Mouse (Mus musculus) heart, embryonic 16.5 days (tissue): Measurements from ENCODE around the gene Serpinb9e. TPM values are rescaled to one million over a fixed set of nuclear protein-coding genes. Genes with fewer than 3 reads are reported as not detected.
"Not testable (repeated sequence)": the region's sequence is repeated elsewhere in the genome, so short reads cannot be mapped to it uniquely, and the experiment has no call there.

Source experiments
- ATAC-seq: fragments of 200-750 bp; cut with Nextera tagmentation; replicated peaks from 2 replicates; pipeline ENCODE4 v1.8.0; 2017; ENCODE audit warnings: moderate number of reproducible peaks; ENCODE audit not compliant: insufficient read depth, low FRiP score; ENCODE audit errors: extremely low read depth
- H3K27ac ChIP-seq: fragments of 300-500 bp; sonication (generic); 2 replicates; pipeline ENCODE4 v1.5.1; 2014; ENCODE audit warnings: mild to moderate bottlenecking, low read length, control low read depth, moderate library complexity
- H3K27me3 ChIP-seq: fragments of 300-500 bp; sonication (generic); 2 replicates; pipeline ENCODE4 v1.6.1; 2014; ENCODE audit warnings: low read length, mixed read lengths; ENCODE audit not compliant: control insufficient read depth, insufficient read depth
- H3K36me3 ChIP-seq: fragments of 300-500 bp; sonication (generic); 2 replicates; pipeline ENCODE4 v1.6.1; 2014; ENCODE audit not compliant: control insufficient read depth, insufficient read depth
- H3K4me1 ChIP-seq: fragments of 300-500 bp; sonication (generic); 2 replicates; pipeline ENCODE4 v1.6.1; 2014; ENCODE audit warnings: low read length, mixed read lengths; ENCODE audit not compliant: control insufficient read depth, insufficient read depth
- H3K4me2 ChIP-seq: fragments of 300-500 bp; sonication (generic); 2 replicates; pipeline ENCODE4 v1.6.1; 2014; ENCODE audit warnings: low read depth, mild to moderate bottlenecking, control low read depth, low read length
- H3K4me3 ChIP-seq: fragments of 300-500 bp; sonication (generic); 2 replicates; pipeline ENCODE4 v1.5.1; 2014; ENCODE audit warnings: mild to moderate bottlenecking, control low read depth, low read length
- H3K9ac ChIP-seq: fragments of 300-500 bp; sonication (generic); 2 replicates; pipeline ENCODE4 v1.6.1; 2014; ENCODE audit warnings: low read length, control low read depth
- H3K9me3 ChIP-seq: fragments of 300-500 bp; sonication (generic); replicated peaks from 2 replicates; pipeline ENCODE4 v1.6.1; 2016; ENCODE audit warnings: low read length; ENCODE audit not compliant: control insufficient read depth
- WGBS: fragments of 180-500 bp; shearing (Covaris S2); extraction: QIAGEN DNeasy Blood & Tissue Kit; methylation state at CpG from one replicate; pipeline ENCODE4 v1.1.7; 2014; 5-methylcytosine and 5-hydroxymethylcytosine counted together
- polyA plus RNA-seq: library from polyadenylated mRNA; unstranded; fragments of >200 nt; fragmentation: Nextera tagmentation; extraction: Ambion mirVana; gene quantifications from 2 replicates; pipeline ENCODE4 v1.2.1, GENCODE M21; 2015

Serpinb9e gene
- not detected in 2 replicates for polyA plus RNA-seq

GRCm38 (mm10) chr13:33249312-33249711, at the start of gene Serpinb9e:
Gene Serpinb9e, plus strand, starts transcription at chr13:33249612.
- not testable (repeated sequence) for H3K4me3 ChIP-seq, H3K27me3 ChIP-seq, H3K9ac ChIP-seq, H3K27ac ChIP-seq, H3K9me3 ChIP-seq, H3K36me3 ChIP-seq, H3K4me2 ChIP-seq, ATAC-seq, H3K4me1 ChIP-seq
- 80% methylated on average over 2 of the region's 2 CpGs for WGBS

GRCm38 (mm10) chr13:33199740-33200139, 49.7 kb upstream of the Serpinb9e start:
- no peak for ATAC-seq
- Histone ChIP-seq H3K9ac (no peak overlapping the region), H3K36me3 (no peaks in the 10 kb centered on the region), H3K4me3 (no peak overlapping the region), H3K27me3 (no peaks in the 10 kb centered on the region), H3K27ac (no peak overlapping the region), H3K4me2 (no peak overlapping the region), H3K4me1 (no peaks in the 10 kb centered on the region), H3K9me3 (no peaks in the 10 kb centered on the region)
- 44% methylated on average over 2 of the region's 2 CpGs for WGBS

DNA sequence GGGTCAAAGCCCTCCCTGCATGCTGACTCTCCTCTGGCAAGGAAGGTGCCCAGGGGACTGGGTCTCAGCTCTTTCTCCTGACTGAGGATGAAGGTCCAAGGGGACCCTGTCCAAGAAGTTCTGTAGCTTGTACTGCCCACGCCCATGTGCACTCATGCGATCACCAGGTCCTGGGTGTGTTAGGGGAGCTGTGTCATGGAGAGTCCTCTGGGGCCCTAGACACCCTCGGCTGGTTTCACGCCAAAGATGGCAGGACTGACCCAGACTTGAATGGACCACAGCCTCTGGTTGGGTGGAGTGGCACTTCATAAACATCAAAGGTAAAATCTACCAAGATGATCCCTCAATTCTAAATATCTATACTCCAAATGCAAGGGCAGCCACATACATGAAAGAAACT, 59.2 kb downstream of the Serpinb9e start:
- not testable (repeated sequence) for ATAC-seq

More for the DNA sequence above, 59.2 kb downstream of the Serpinb9e start:
- H3K4me3 ChIP-seq, H3K4me1 ChIP-seq, H3K4me2 ChIP-seq, H3K9me3 ChIP-seq, H3K27ac ChIP-seq, H3K36me3 ChIP-seq, H3K9ac ChIP-seq, H3K27me3 ChIP-seq: not testable (repeated sequence)
- WGBS: 78% methylated on average over 4 of the region's 4 CpGs

Other genes with a start within 250 kb of the Serpinb9e start
- 8.8 and 10.4 TPM in 2 replicates for gene Serpinb9, start 246.4 kb upstream of the Serpinb9e start, polyA plus RNA-seq
- 0.33 and 0.47 TPM in 2 replicates for gene Serpinb9b, start 222.2 kb upstream of the Serpinb9e start, polyA plus RNA-seq
- 0.09 and 0.21 TPM in 2 replicates for gene Serpinb1b, start 171.0 kb upstream of the Serpinb9e start, polyA plus RNA-seq
- not detected in 2 replicates for gene Serpinb9c, start 89.9 kb upstream of the Serpinb9e start, polyA plus RNA-seq
- gene Serpinb9d, start 56.7 kb upstream of the Serpinb9e start, polyA plus RNA-seq: not detected in 2 replicates
- not detected in 2 replicates for gene Serpinb9f, start 74.5 kb downstream of the Serpinb9e start, polyA plus RNA-seq
- gene Gm11397, start 146.1 kb downstream of the Serpinb9e start, polyA plus RNA-seq: not detected in 2 replicates
- not detected in 2 replicates for gene Serpinb9g, start 235.2 kb downstream of the Serpinb9e start, polyA plus RNA-seq